Mouse (Mus musculus): Measurements from ENCODE around the gene Rgs6.

Gene Rgs6

DNA sequence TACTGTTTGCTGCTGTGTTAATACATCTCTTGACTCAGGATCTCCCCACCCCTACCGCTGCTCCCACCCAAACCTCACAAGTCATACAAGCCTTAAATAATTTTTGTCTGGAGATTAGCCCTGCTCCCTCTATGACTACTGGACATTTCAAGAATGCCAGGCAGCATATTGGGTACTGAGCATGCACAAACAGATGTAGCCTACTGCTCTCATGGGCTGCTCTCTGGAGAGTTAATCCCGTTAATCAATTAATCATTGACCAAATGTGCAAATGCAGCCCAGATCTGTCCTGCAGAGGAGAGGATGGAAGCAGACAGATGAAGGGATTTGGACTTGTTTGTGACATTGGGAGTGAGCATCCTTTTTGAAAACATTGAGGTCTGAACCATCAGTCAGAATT is at the start of gene Rgs6:
Gene Rgs6, plus strand, starts transcription at position 276 of the 400 bp plus-strand sequence.
- DNase-seq (ENCODE audit: extremely low spot score): no peak

DNA sequence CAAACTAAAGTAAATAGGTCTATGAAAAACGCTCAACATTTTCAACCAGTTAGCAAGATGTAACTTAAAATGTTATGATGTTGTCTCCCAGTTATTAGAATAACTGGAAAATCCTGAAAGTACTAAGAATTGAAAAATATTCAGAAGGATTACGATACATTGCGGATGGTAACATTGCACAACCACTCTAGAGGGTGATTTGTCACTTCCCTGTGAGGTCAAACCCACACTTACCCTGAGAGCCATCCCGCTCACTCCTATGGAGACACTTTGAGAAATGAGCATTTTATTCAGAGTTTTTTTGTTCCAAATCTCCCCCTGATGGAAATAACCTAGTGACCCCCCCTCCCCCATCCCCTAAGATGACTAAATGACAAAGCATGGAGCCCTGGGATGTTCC is 41.0 kb upstream of the Rgs6 start:
- DNase-seq (ENCODE audit: extremely low spot score): no peak

DNA sequence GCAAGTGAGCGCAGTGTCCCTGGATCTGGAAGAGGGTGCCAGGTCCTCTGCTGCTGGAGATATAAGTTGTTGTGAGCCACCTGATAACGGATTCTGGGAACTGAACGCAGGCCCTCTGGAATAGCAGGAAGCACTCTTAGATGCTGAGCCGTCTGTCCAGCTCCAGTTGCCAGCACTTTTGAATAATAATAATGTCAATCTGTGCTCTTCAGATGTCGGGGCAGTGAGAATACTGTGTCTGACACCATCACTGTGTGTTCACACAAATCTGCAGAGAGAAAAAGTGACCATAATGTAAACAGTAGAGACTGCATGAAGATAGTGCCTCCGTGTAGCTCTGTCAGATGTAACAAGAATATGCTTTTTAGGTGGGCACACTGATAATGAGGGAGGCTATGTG is 38.9 kb upstream of the Rgs6 start:
- DNase-seq (ENCODE audit: extremely low spot score): no peak

DNA sequence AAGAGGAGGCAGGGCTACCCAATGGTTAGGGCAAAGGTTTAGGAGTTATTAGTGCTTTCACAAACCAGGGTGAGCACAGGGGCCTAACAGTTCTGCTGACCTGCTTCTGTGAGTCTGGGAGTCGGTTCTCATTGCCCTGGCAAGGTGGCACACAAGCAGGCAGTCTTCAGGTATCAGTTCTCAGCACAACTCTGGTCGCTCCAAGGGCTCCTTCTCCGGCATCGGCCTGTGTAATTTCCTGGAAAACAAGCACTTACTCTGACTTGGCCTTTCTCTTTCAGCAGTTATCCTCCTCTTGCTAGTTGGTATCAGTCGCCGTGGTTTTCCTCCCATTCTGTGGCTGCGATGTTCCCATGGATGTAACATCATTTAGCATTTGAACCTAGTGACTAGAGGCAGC is 38.0 kb upstream of the Rgs6 start:
- DNase-seq (ENCODE audit: extremely low spot score): no peak

DNA sequence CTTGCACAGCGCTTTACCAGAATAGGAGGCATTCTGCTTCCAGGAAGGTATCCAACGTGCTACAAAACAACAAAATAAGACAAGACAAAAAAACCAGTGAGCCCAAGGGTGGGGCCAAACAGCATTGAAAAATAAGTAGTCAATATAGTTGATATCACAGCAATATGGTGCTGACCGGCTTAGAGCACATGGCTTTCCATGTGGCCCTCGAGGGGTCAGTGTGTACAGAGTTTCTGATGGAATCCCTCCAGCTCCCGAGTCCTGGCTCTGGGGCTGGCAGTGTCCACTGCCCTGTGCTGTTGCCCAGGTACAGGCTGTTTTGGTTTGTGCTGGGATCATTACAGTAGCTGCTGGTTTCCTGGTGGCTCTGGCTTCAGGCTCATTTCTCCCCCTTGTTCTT is 35.7 kb upstream of the Rgs6 start:
- no peak for DNase-seq (ENCODE audit: extremely low spot score)

DNA sequence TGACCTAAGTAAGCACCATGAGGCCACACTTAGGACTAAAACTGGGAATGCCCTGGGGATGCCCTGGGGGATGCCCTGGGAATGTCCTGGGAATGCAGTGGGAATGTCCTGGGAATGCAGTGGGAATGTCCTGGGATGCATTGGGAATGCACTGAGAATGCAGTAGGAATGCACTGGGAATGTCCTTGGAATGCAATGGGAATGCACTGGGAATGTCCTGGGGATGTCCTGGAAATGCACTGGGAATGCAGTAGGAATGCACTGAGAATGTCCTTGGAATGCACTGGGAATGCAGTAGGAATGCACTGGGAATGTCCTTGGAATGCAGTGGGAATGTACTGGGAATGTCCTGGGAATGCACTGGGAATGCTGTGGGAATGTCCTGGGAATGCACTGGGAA is 25.2 kb upstream of the Rgs6 start:
- no peak for DNase-seq (ENCODE audit: extremely low spot score)

DNA sequence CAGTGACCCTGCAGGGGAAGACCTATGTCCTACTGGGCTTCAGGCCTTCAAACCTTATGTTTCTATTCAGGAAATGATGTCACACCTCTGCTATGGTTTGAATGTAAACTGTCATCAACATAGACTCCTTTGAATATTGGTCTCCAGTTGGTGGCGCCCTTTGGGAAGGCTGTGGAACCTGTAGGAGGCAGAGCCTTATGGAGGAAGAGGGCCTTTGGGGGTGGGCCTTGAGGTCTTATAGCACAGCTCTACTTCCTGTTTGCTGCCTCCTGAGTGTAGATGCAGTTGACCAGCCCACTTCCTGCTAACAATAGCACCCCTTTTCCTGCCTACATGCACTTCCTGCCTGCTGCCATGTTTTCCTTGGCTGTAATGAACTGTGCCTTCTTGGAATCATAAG is 19.7 kb upstream of the Rgs6 start:
- no peak for DNase-seq (ENCODE audit: extremely low spot score)

DNA sequence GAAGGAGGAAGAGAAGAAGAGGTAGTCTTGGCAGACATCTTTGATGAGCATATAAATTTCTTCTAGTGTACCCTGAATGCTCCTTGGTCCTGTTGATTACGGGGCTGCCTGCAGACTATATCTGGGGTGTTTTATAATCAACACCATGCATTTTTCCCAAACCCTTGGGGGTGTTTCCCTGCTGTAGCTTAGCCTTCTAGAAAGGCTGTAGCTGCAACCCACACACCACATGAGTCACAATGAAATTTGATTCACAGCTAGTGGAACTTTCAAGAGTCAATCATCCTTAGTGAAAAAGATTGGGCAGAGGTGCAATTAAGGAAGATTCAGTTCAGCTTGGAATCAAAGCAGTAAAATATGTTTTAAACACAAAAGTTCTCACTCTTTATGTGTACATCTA is 15.4 kb upstream of the Rgs6 start:
- DNase-seq (ENCODE audit: extremely low spot score): no peak

DNA sequence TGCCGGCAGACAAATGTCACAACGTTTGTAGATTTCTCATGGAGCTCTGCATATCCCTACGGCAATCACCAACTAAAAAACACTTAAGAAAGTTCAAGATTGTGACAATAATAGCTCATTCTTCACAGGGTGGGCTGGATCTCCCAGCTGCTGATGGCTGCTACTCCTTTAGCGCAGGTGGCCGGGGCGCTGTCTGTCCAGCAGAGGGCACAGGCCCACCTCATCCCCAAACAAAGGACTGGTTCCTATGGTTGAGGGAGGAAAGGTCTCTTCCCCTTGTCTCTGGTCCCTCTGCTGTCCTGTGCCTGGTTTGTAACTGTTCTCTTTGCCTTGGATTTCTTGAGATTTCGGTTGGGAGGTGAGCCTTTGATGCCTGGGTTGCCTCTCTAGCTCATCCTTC is 1.5 kb upstream of the Rgs6 start:
- peak; percentile 40 for DNase-seq (ENCODE audit: extremely low spot score)

DNA sequence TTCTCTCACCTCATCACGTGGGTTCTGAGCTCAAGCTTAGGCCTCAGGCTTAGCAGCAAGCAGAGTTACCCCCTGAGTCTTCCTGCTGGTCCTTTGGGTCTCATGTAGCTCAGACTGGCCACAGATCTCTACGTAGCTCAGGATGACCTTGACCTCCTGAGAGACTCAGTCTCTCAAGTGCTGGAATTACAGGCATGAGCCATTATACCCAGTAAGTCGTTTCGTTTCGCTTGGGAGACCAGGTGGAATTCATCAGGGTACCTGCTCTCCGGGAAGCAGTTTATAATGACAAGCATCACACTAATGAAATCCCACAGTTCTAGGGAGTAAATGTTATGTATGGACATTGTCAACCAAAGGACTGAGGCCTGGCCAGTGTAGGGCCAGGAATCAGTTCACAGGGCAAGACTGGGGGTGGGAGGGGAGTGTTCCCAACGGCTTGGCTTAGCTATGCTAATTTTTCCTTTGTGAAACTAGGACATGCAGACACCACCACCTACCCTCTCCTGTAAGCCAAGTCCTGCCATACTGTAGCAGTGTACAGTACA is 670 bp upstream of the Rgs6 start:
- no peak for DNase-seq (ENCODE audit: extremely low spot score)

DNA sequence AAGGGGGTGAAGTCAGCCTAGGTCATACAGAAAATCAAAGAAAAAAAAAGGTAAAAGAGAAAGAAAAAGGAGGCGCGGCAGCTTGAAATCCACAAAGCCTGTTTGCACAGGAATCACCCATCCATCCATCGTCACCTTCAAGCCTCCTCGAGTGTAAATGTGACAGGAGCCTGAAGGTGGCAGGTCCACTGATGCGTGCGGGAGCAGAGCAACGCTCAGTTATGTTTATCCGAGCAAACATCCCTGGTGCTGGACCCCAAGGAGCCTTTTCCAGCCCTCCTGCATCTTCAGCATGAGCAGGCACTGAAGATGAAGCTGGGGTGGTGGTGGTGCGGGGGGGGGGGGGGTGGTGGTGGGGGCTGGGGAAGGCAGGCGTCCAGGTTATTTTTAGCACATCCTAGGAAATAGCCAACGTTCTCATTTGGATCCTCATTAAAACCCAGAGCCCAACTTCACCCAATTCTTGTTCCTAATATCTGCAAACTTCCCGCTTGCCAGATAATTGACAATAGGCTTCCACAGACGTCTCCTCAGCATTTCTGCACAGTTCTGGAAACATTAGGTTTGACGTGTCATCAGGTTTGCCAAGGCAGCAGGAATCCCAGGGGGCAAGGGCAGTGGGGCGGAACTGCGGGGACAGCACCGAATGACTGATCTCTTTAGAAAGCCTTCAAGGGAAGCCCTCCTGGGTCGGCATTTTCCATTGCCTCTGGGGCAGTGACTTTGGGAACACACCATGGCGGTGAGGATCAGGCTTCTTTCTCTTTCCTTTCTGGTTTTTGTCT is 946 bp downstream of the Rgs6 start:
- DNase-seq (ENCODE audit: extremely low spot score): no peak

DNA sequence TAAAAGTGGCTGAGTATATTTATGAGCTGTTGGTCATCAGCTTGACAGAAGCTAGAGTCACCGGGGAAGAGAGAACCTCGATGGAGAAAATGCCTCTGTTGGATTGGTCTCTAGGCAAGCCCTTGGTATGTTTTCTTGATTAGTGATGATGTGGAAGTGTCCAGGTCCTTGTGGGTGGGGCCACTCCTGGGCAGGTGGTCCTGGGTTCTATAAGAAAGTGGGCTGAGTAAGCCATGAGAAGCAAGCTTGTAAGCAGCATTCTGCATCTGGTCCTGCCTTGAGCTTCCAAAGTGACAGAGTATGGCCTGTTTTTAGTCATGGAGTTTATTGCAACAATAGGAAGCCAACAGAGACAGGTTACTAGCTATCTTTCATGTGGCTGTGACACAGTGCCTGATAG is 10.9 kb downstream of the Rgs6 start:
- DNase-seq (ENCODE audit: extremely low spot score): no peak

DNA sequence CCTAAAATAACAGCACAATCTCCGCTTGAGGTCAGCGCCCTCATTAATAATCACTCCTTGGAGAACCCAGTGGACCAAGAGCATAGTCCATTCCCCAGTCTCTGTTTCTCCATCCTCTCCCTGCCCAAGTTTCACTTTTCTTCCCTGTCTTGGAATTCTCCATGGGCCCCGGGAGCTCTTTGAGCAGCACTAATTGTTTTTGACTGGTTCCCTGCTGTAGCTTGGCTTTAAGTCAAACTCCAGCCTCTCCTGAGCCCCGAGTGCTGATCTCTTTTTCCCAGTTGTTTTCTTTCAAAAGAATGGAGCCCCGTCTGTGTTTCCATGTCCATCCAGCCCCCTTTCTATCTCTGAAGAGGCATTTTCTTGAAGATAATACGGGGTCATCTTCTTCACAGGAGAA is 12.3 kb downstream of the Rgs6 start:
- no peak for DNase-seq (ENCODE audit: extremely low spot score)

DNA sequence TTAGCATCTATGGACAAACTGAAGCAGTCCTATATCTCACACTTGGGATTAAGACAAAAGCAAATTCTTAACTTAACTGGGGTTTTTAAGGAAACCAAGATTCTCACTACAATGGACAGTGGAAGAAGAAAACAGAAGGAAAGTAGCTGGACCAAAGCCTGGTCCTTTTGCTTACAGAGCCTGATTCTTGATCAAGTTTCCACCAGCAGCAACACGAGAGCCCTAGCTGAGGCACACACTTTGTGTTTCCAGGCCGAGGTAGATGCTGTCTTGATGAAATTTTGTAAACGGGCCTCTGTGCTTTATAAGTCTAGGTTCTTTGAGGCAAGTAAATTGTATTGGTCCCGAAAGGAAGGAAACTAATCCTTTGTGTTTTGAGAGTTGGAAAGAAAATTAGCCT is 14.7 kb downstream of the Rgs6 start:
- DNase-seq (ENCODE audit: extremely low spot score): no peak

DNA sequence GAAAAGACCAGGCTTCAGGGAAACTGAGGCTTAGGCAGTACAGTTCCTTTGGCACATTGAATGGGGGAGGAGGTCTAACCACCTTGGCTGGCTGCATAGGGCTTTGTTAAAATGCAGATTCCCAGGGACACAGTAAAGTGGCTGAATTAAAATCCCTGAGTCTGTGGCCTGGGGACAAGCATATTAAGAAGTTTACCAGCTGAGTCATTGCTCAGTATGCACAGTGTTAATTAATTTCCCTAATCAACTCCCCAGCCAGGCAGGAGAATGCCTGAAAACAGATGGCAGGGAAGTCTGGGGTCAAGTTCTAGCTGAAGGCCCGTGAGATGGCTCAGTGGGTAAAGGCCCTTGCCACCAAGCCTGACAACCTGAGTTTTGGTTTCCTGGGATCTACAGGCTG is 15.2 kb downstream of the Rgs6 start:
- DNase-seq (ENCODE audit: extremely low spot score): no peak

DNA sequence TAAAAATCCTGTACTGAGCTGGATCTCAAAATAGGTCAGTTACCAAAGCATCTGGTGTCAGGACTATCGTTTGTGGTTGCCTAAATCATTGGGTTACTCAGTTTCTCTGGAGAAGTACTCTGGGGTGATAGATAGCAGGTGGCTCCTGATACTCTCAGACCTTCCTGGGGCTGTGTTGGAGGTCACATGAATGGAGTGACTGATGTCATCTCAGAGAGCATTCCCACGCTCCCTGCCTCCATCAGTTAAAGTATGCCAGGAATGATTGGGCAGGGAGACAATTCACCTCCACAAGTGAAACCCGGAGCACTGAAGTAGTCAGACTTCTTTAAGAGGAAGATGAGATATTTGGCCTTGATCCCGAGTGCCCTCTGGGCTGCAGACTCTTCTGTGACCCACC is 15.9 kb downstream of the Rgs6 start:
- no peak for DNase-seq (ENCODE audit: extremely low spot score)

DNA sequence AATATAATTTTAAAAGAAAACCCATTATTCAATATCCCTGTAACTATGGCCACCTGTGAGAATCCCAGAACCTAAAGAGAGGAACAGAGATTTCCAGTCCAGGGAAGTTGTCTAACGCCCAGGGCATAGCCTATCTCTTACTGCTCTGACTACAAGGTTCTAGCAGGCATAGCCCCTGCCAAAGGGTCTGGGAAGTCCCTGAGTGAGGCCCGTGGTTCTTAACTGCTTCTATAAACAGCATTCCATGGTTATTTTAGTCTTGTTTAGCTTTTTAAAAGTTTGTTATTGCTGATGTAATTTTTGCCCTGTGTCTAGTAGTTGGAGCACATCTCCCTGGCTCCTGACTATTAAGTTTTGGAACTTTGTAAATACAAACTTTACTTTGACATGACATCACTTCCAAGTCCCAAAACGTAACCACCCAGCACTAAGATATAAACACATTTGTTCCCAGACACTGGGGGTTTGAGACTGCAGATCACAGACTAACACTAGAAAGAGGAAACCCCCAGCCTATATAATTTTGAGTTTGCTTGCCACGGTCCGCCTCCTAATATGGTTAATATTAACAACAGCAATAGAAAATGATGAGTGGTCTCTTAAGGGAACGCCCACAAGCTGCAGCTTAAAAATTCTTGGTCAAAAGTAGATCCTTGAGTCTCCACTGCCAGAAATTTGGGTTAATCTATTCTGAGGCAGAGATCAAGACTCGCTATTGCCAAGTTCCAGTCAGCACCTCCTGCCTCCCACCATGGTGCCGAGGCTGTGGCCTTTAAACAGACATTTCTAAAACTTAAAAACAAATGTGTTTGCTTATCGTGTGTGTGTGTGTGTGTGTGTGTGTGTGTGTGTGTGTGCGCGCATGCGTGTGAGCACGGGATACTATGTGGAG is 24.9 kb downstream of the Rgs6 start:
- no peak for DNase-seq (ENCODE audit: extremely low spot score)

DNA sequence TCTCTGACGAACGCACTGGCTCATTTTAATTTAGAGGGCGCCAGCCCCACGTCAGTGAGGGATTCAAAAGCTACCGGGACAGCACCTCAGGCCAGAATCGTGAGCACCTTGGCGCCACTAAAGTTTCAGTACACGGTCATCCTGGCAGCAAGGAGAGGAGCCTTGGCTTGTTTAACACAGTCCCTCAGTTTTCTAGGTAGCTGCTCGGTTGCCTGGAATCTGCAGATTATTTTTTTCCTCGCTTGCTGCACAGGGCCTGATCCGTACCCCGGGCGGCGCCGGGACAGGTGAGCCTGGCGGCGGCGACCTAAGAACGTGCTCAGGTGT is 28.4 kb downstream of the Rgs6 start:
- no peak for DNase-seq (ENCODE audit: extremely low spot score)

DNA sequence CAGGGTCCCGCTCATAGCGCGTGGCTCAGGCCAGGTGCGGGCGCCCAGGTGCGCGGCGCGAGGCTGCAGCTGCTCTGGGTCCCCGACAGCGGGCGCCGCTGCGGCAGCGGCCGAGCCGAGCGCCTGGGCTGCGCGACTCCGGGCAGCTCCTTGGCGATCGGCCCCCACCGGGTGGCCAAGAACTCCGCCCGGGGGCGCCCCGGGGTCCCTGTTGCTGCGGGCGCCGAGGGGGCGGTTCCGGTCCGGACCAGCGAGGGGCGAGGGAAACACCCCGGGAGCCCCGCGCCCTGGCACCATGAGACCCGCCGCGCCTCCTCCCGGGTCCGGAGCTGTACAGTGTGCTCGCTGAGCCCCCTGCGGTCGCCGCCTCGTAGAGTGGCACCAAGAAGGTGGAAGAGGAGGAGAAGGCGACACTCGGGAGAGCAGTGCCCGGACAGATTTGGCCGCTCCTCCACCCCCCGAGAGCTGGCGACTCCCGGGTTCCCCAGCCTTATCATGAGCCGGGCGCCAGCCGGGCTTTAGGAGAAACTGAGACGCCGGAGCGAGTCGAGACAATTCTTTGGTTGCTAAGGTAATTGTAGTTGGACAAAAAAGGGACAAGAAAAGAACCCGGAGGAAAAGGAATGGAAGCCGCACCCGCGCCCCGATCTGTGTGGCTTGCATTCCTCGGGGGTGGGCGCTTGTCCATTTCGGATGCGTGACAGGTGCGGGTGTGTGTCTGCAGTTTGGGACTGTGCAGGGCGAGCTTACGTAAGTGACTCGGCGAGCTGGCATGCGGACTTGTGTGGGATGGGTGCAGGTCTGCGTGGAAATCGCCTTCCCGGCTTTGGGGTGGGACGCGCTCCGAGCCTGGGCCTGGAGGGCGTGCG is 29.0 kb downstream of the Rgs6 start:
- peak; percentile 51 for DNase-seq (ENCODE audit: extremely low spot score)

DNA sequence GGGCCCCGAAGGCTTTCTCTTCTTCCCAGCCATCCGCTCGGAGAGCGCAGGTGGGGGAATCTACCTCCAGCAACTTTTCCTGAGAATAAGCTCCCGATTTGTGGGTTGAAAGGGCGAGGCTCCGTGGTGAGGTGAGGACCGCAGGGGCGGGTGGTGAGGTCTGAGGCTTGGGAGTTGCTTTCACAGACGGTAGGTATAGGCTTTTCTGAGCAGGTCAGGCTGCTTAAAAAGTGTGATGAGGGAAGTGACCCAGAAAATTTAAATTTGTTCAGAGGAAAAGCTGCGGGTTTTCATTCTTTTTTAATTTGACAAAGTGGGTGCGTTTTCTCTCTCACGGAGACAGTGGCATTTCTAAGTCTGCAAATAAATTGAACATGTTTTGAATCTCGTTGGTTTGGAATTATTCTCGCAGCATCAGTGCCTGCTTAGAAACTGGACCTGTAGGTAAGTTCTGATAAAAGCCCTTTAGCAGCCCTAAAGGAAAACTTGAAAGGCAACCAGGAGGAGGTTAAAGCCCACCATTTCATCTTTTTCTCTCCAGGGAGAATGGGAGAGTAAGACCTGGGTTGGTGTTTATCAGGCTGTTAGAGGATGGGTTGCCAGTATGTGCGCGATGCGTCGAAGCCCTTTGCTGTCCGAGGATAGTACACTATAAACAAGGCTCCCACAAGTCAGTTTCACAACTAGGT is 29.7 kb downstream of the Rgs6 start:
- no peak for DNase-seq (ENCODE audit: extremely low spot score)

DNA sequence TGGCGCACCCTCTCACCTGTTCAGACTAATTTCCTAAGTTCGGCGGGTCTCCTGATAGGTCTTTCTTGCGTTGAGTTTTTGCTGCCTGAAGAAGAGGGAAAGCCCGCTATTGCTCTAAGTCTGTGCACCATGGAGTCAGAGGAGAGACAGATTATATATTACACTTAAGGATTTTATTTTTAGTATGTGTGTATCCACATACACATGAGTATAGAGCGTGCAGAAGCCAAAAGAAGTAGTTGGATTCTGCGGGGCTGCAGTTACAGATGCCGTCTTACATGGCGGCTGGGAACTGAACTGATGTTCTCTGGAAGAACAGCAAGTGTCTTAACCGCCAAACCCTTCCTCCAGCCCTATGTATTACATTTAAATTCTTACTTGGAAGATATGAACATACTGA is 52.3 kb downstream of the Rgs6 start:
- no peak for DNase-seq (ENCODE audit: extremely low spot score)

DNA sequence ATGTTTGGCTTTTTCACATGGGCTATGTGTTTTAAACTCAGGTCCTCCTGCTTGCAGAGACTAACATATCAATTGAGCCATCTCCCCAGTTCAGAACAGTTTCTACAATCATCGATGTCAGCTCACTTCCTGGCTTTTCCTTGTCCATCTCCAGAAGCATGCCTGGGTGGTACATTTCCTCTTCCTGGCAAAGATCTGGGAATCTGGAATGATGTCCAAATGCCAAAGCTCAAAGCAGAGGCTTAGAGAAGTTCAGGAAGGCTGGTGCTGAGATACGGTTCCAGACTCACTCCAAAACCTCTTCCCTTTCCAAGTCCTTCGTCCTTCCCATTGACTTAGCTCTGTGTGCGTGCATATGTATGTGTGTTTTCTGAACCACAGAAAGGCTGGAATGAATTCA is 59.8 kb downstream of the Rgs6 start:
- DNase-seq (ENCODE audit: extremely low spot score): no peak
